Mouse (Mus musculus): ENCODE results near the gene Il4i1. TPM values are rescaled to one million over a fixed set of nuclear protein-coding genes. Genes with fewer than 3 reads are reported as not detected.

Il4i1 gene
- total RNA-seq, 2 experiments from 2014 or later: 1.9 to 2.4 TPM

GRCm38 (mm10) chr7:44877833-44878232, 61.6 kb downstream of the Il4i1 start:
- intact Hi-C loops (cut with DNase I): no loop called here
- DNase-seq (ENCODE audit: low spot score in 2 of 2): no peak

GRCm38 (mm10) chr7:44883036-44883435, 66.8 kb downstream of the Il4i1 start:
- intact Hi-C loops (cut with DNase I): no loop called here
- no peak for DNase-seq (ENCODE audit: low spot score in 2 of 2)

- no peak for DNase-seq (ENCODE audit: low spot score in 2 of 2)
Observed at GRCm38 (mm10) chr7:44884637-44885036, 68.5 kb downstream of the Il4i1 start.

GRCm38 (mm10) chr7:44886964-44887363, 70.8 kb downstream of the Il4i1 start:
- DNase-seq (ENCODE audit: low spot score in 2 of 2): no peak
- intact Hi-C loops (cut with DNase I): no loop called here

More at GRCm38 (mm10) chr7:44884637-44885036, 68.5 kb downstream of the Il4i1 start:
- intact Hi-C loops (cut with DNase I): no loop called here

- DNase-seq (ENCODE audit: low spot score in 2 of 2): no peak
- intact Hi-C loops (cut with DNase I): no loop called here
Observed at GRCm38 (mm10) chr7:44888256-44889105, 72.3 kb downstream of the Il4i1 start.

- DNase-seq (ENCODE audit: low spot score in 2 of 2): no peak
- intact Hi-C loops (cut with DNase I): loop anchor here (1.0 kb wide), 1 partner anchor 41 kb away; the partner anchor contains the start of gene Tbc1d17
Observed at GRCm38 (mm10) chr7:44890180-44890579, 74.0 kb downstream of the Il4i1 start.

Small RNA genes lying within 50 kb of the gene (microRNA-seq; reads per million reads assigned to microRNA genes)
- gene Mir707: 0 reads per million in 2 experiments

Other genes with a start within 250 kb of the Il4i1 start
- under 1 TPM in 1 of 2 experiments, not detected in 1; 0.21 TPM for gene Napsa, start 244.0 kb upstream of the Il4i1 start, total RNA-seq (2021)
- 10 to 100 TPM; 85.1 to 94.3 TPM for gene Kcnc3, start 225.7 kb upstream of the Il4i1 start, total RNA-seq (2021)
- 10 to 100 TPM; 15.4 to 20.6 TPM for gene Myh14, start 145.5 kb upstream of the Il4i1 start, total RNA-seq (2021)
- not detected for gene Izumo2, start 107.6 kb upstream of the Il4i1 start, total RNA-seq (2021)
- 10 to 100 TPM; 26.0 to 29.4 TPM for gene Vrk3, start 68.0 kb upstream of the Il4i1 start, total RNA-seq (2021)
- under 1 TPM; 0.41 to 0.78 TPM for gene Zfp473, start 65.3 kb upstream of the Il4i1 start, total RNA-seq (2021)
- gene Nup62, start 299 bp upstream of the Il4i1 start, total RNA-seq (2021): 10 to 100 TPM; 27.3 to 30.4 TPM
- 10 to 100 TPM; 23.3 to 25.5 TPM for gene Atf5, start 271 bp downstream of the Il4i1 start, total RNA-seq (2021)
- gene Akt1s1, start 32.6 kb downstream of the Il4i1 start, total RNA-seq (2021): 10 to 100 TPM; 78.5 to 79.1 TPM
- gene Tbc1d17, start 32.7 kb downstream of the Il4i1 start, total RNA-seq (2021): 10 to 100 TPM; 61.6 to 72.9 TPM
- gene Pnkp, start 40.8 kb downstream of the Il4i1 start, total RNA-seq (2021): 10 to 100 TPM; 26.4 to 27.3 TPM
- gene Ptov1, start 53.4 kb downstream of the Il4i1 start, total RNA-seq (2021): 100 to 1,000 TPM; 286 to 287 TPM
- gene Med25, start 76.3 kb downstream of the Il4i1 start, total RNA-seq (2021): 10 to 100 TPM; 88.8 to 89.5 TPM
- gene Fuz, start 79.7 kb downstream of the Il4i1 start, total RNA-seq (2021): 10 to 100 TPM; 20.7 to 25.5 TPM
- gene Ap2a1, start 113.1 kb downstream of the Il4i1 start, total RNA-seq (2021): 100 to 1,000 TPM; 325 to 334 TPM
- 1 to 10 TPM; 1.6 to 3.6 TPM for gene Tsks, start 126.8 kb downstream of the Il4i1 start, total RNA-seq (2021)
- gene Cpt1c, start 158.5 kb downstream of the Il4i1 start, total RNA-seq (2021): 10 to 100 TPM; 89.3 to 95.9 TPM
- gene Prmt1, start 170.2 kb downstream of the Il4i1 start, total RNA-seq (2021): 100 to 1,000 TPM; 140 to 163 TPM
- 10 to 100 TPM; 31.4 to 42.7 TPM for gene Irf3, start 181.3 kb downstream of the Il4i1 start, total RNA-seq (2021)
- gene Bcl2l12, start 182.3 kb downstream of the Il4i1 start, total RNA-seq (2021): 1 to 10 TPM; 2.7 TPM
- gene Scaf1, start 200.0 kb downstream of the Il4i1 start, total RNA-seq (2021): 100 to 1,000 TPM; 161 to 163 TPM
- 10 to 100 TPM; 12.0 to 13.8 TPM for gene Rras, start 201.6 kb downstream of the Il4i1 start, total RNA-seq (2021)
- 10 to 100 TPM; 59.1 to 65.5 TPM for gene Prr12, start 236.5 kb downstream of the Il4i1 start, total RNA-seq (2021)
- 10 to 100 TPM; 48.5 to 53.0 TPM for gene Nosip, start 246.0 kb downstream of the Il4i1 start, total RNA-seq (2021)
- 1 to 10 TPM; 7.3 to 7.6 TPM for gene Prrg2, start 246.3 kb downstream of the Il4i1 start, total RNA-seq (2021)